Mouse (Mus musculus) regulatory T cell (primary cell): ENCODE results near the gene Sash1.

Experiments
- in situ Hi-C: fragments of 300-600 bp; cut with MboI, MseI; formaldehyde crosslinking; loops from one replicate; pipeline ENCODE4 v1.15.1; 2025; ENCODE audit warnings: high pct_unique_total_duplicates

Sash1 gene

GRCm38 (mm10) chr10:8898831-8899511 lies 13.1 kb upstream of the Sash1 start:
- in situ Hi-C loops: no loop called here

- in situ Hi-C loops: no loop called here
Observed at GRCm38 (mm10) chr10:8898099-8898777, 12.4 kb upstream of the Sash1 start.

GRCm38 (mm10) chr10:8894965-8895515 lies 9.2 kb upstream of the Sash1 start:
- in situ Hi-C loops: no loop called here

- in situ Hi-C loops: no loop called here
Observed at GRCm38 (mm10) chr10:8890511-8890910, 4.6 kb upstream of the Sash1 start.

- in situ Hi-C loops: no loop called here
Observed at GRCm38 (mm10) chr10:8889341-8889740, 3.5 kb upstream of the Sash1 start.

- in situ Hi-C loops: no loop called here
Observed at GRCm38 (mm10) chr10:8886528-8886854, 621 bp upstream of the Sash1 start.

GRCm38 (mm10) chr10:8885201-8885600 lies 669 bp downstream of the Sash1 start:
- in situ Hi-C loops: no loop called here

GRCm38 (mm10) chr10:8884565-8884964 lies 1.3 kb downstream of the Sash1 start:
- in situ Hi-C loops: no loop called here

GRCm38 (mm10) chr10:8883686-8884085 lies 2.2 kb downstream of the Sash1 start:
- in situ Hi-C loops: no loop called here

GRCm38 (mm10) chr10:8881736-8882135 lies 4.1 kb downstream of the Sash1 start:
- in situ Hi-C loops: no loop called here

- in situ Hi-C loops: no loop called here
Observed at GRCm38 (mm10) chr10:8880950-8881675, 4.8 kb downstream of the Sash1 start.

- in situ Hi-C loops: no loop called here
Observed at GRCm38 (mm10) chr10:8878824-8879223, 7.0 kb downstream of the Sash1 start.

- in situ Hi-C loops: no loop called here
Observed at GRCm38 (mm10) chr10:8878381-8878780, 7.5 kb downstream of the Sash1 start.

GRCm38 (mm10) chr10:8873631-8874370 lies 12.1 kb downstream of the Sash1 start:
- in situ Hi-C loops: no loop called here

GRCm38 (mm10) chr10:8872788-8873187 lies 13.1 kb downstream of the Sash1 start:
- in situ Hi-C loops: no loop called here

- in situ Hi-C loops: no loop called here
Observed at GRCm38 (mm10) chr10:8871935-8872334, 13.9 kb downstream of the Sash1 start.

GRCm38 (mm10) chr10:8870368-8870767 lies 15.5 kb downstream of the Sash1 start:
- in situ Hi-C loops: no loop called here

GRCm38 (mm10) chr10:8866062-8866642 lies 19.7 kb downstream of the Sash1 start:
- in situ Hi-C loops: no loop called here

GRCm38 (mm10) chr10:8860655-8861054 lies 25.2 kb downstream of the Sash1 start:
- in situ Hi-C loops: no loop called here

GRCm38 (mm10) chr10:8858718-8859117 lies 27.2 kb downstream of the Sash1 start:
- in situ Hi-C loops: no loop called here

GRCm38 (mm10) chr10:8856942-8857341 lies 28.9 kb downstream of the Sash1 start:
- in situ Hi-C loops: no loop called here
